Mouse (Mus musculus): ENCODE measurements at regions not wholly inside any gene's neighbourhood (a gene's known extent, or its start where the extent isn't known, plus 50 kb on each side); places are given as distances from the start of the nearest gene placed in this dataset.

GRCm38 (mm10) chr7:73138861-73139493 is 236.3 kb upstream of the Rgma start:
- WGBS = 2% methylated on average over 8 of the region's 8 CpGs
- 0 out of 2 replicates have a peak overlapping the region, but pooled peaks have one; percentile 19 for H3K27ac ChIP-seq
- H3K4me1 ChIP-seq = peaks cover 51% of the 10 kb centered on the region

GRCm38 (mm10) chr7:73139901-73140300 is 235.4 kb upstream of the Rgma start:
- Histone ChIP-seq H3K4me2 (0 out of 2 replicates have a peak overlapping the region, but pooled peaks have one; percentile 10), H3K27ac (no peak overlapping the region), H3K9me3 (replicated peaks) (no peaks in the 10 kb centered on the region), H3K4me1 (peaks cover 60% of the 10 kb centered on the region), H3K9ac (no peak overlapping the region), H3K27me3 (no peaks in the 10 kb centered on the region), H3K36me3 (ENCODE audit: poor library complexity, severe bottlenecking) (no peaks in the 10 kb centered on the region), H3K4me3 (no peak overlapping the region)
- no peak for ATAC-seq
- WGBS = 21% methylated on average over 6 of the region's 6 CpGs

More at GRCm38 (mm10) chr7:73138861-73139493, 236.3 kb upstream of the Rgma start:
- Histone ChIP-seq H3K4me3 (no peak overlapping the region), H3K9ac (no peak overlapping the region), H3K9me3 (replicated peaks) (no peaks in the 10 kb centered on the region), H3K36me3 (ENCODE audit: poor library complexity, severe bottlenecking) (no peaks in the 10 kb centered on the region), H3K27me3 (no peaks in the 10 kb centered on the region), H3K4me2 (peak overlapping the region; percentile 27; the same call in 1 of the 2 replicates)
- ATAC-seq = peak; percentile 22; the same call in 1 of the 2 replicates

GRCm38 (mm10) chr7:73141167-73141566 is 234.1 kb upstream of the Rgma start:
- Histone ChIP-seq H3K9me3 (replicated peaks) (no peaks in the 10 kb centered on the region), H3K4me1 (peaks cover 63% of the 10 kb centered on the region), H3K27me3 (no peaks in the 10 kb centered on the region), H3K9ac (no peak overlapping the region), H3K4me2 (no peak overlapping the region), H3K4me3 (no peak overlapping the region), H3K27ac (no peak overlapping the region), H3K36me3 (ENCODE audit: poor library complexity, severe bottlenecking) (no peaks in the 10 kb centered on the region)
- peak; percentile 54; the same call in 1 of the 2 replicates for ATAC-seq
- 2% methylated on average over 5 of the region's 5 CpGs for WGBS

GRCm38 (mm10) chr7:73143902-73144301 is 231.4 kb upstream of the Rgma start:
- peak; percentile 46 for ATAC-seq
- H3K4me1 ChIP-seq = peaks cover 56% of the 10 kb centered on the region
- H3K36me3 ChIP-seq (ENCODE audit: poor library complexity, severe bottlenecking) = no peaks in the 10 kb centered on the region
- H3K4me3 ChIP-seq = no peak overlapping the region
- peak overlapping the region; percentile 48 for H3K27ac ChIP-seq
- H3K27me3 ChIP-seq = no peaks in the 10 kb centered on the region
- no peaks in the 10 kb centered on the region for H3K9me3 ChIP-seq (replicated peaks)
- 67% methylated on average over 11 of the region's 11 CpGs for WGBS
- H3K4me2 ChIP-seq = no peak overlapping the region
- H3K9ac ChIP-seq = no peak overlapping the region

GRCm38 (mm10) chr7:73144846-73145245 is 230.5 kb upstream of the Rgma start:
- WGBS = 40% methylated on average over 4 of the region's 4 CpGs

GRCm38 (mm10) chr7:73147251-73147650 is 228.1 kb upstream of the Rgma start:
- no peak overlapping the region for H3K4me2 ChIP-seq
- no peak for ATAC-seq

More at GRCm38 (mm10) chr7:73144846-73145245, 230.5 kb upstream of the Rgma start:
- H3K27ac ChIP-seq = no peak overlapping the region
- H3K36me3 ChIP-seq (ENCODE audit: poor library complexity, severe bottlenecking) = no peaks in the 10 kb centered on the region
- H3K4me3 ChIP-seq = no peak overlapping the region
- no peaks in the 10 kb centered on the region for H3K9me3 ChIP-seq (replicated peaks)
- ATAC-seq = no peak
- H3K4me1 ChIP-seq = peaks cover 47% of the 10 kb centered on the region
- no peak overlapping the region for H3K4me2 ChIP-seq
- no peak overlapping the region for H3K9ac ChIP-seq
- no peaks in the 10 kb centered on the region for H3K27me3 ChIP-seq

GRCm38 (mm10) chr7:73150436-73150835 is 224.9 kb upstream of the Rgma start:
- ATAC-seq = no peak

More at GRCm38 (mm10) chr7:73147251-73147650, 228.1 kb upstream of the Rgma start:
- Histone ChIP-seq H3K36me3 (ENCODE audit: poor library complexity, severe bottlenecking) (no peaks in the 10 kb centered on the region), H3K4me3 (no peak overlapping the region), H3K4me1 (peaks cover 45% of the 10 kb centered on the region), H3K27me3 (no peaks in the 10 kb centered on the region), H3K27ac (no peak overlapping the region), H3K9ac (no peak overlapping the region), H3K9me3 (replicated peaks) (no peaks in the 10 kb centered on the region)

GRCm38 (mm10) chr7:73151586-73152467 is 223.5 kb upstream of the Rgma start:
- H3K4me1 ChIP-seq = peaks cover 29% of the 10 kb centered on the region
- peak overlapping the region; percentile 69 for H3K27ac ChIP-seq
- H3K9me3 ChIP-seq (replicated peaks) = no peaks in the 10 kb centered on the region
- no peaks in the 10 kb centered on the region for H3K36me3 ChIP-seq (ENCODE audit: poor library complexity, severe bottlenecking)
- H3K27me3 ChIP-seq = no peaks in the 10 kb centered on the region
- no peak overlapping the region for H3K9ac ChIP-seq
- H3K4me2 ChIP-seq = no peak overlapping the region
- no peak overlapping the region for H3K4me3 ChIP-seq
- WGBS = 13% methylated on average over 13 of the region's 15 CpGs
- 0 out of 2 replicates have a peak, but pooled peaks have one; percentile 16 for ATAC-seq

More at GRCm38 (mm10) chr7:73150436-73150835, 224.9 kb upstream of the Rgma start:
- H3K9me3 ChIP-seq (replicated peaks) = no peaks in the 10 kb centered on the region
- H3K4me1 ChIP-seq = peaks cover 33% of the 10 kb centered on the region
- H3K27ac ChIP-seq = no peak overlapping the region
- H3K4me3 ChIP-seq = no peak overlapping the region
- 60% methylated on average over 7 of the region's 7 CpGs for WGBS
- no peaks in the 10 kb centered on the region for H3K36me3 ChIP-seq (ENCODE audit: poor library complexity, severe bottlenecking)
- H3K27me3 ChIP-seq = no peaks in the 10 kb centered on the region
- H3K9ac ChIP-seq = no peak overlapping the region
- no peak overlapping the region for H3K4me2 ChIP-seq

GRCm38 (mm10) chr7:73153668-73154067 is 221.6 kb upstream of the Rgma start:
- H3K4me3 ChIP-seq = no peak overlapping the region
- no peaks in the 10 kb centered on the region for H3K9me3 ChIP-seq (replicated peaks)
- no peak overlapping the region for H3K27ac ChIP-seq
- peaks cover 29% of the 10 kb centered on the region for H3K4me1 ChIP-seq
- H3K27me3 ChIP-seq = no peaks in the 10 kb centered on the region
- 96% methylated on average over 1 of the region's 1 CpGs for WGBS
- no peak for ATAC-seq
- H3K4me2 ChIP-seq = no peak overlapping the region
- no peak overlapping the region for H3K9ac ChIP-seq
- no peaks in the 10 kb centered on the region for H3K36me3 ChIP-seq (ENCODE audit: poor library complexity, severe bottlenecking)

- ATAC-seq = no peak
- Histone ChIP-seq H3K4me3 (no peak overlapping the region), H3K36me3 (ENCODE audit: poor library complexity, severe bottlenecking) (no peaks in the 10 kb centered on the region), H3K4me1 (peaks cover 4% of the 10 kb centered on the region), H3K9ac (no peak overlapping the region), H3K4me2 (no peak overlapping the region), H3K27me3 (no peaks in the 10 kb centered on the region), H3K9me3 (replicated peaks) (no peaks in the 10 kb centered on the region), H3K27ac (no peak overlapping the region)
- WGBS = 81% methylated on average over 5 of the region's 5 CpGs
Measured at GRCm38 (mm10) chr7:73158833-73159232, 216.5 kb upstream of the Rgma start.

- ATAC-seq = no peak
- peaks cover 10% of the 10 kb centered on the region for H3K4me1 ChIP-seq
- H3K9me3 ChIP-seq (replicated peaks) = no peaks in the 10 kb centered on the region
- H3K4me2 ChIP-seq = no peak overlapping the region
- 87% methylated on average over 8 of the region's 8 CpGs for WGBS
- H3K36me3 ChIP-seq (ENCODE audit: poor library complexity, severe bottlenecking) = no peaks in the 10 kb centered on the region
- H3K27ac ChIP-seq = no peak overlapping the region
- no peak overlapping the region for H3K4me3 ChIP-seq
- no peaks in the 10 kb centered on the region for H3K27me3 ChIP-seq
- no peak overlapping the region for H3K9ac ChIP-seq
Measured at GRCm38 (mm10) chr7:73160968-73161367, 214.3 kb upstream of the Rgma start.

GRCm38 (mm10) chr7:73163687-73164086 is 211.6 kb upstream of the Rgma start:
- ATAC-seq = no peak
- H3K27me3 ChIP-seq = no peaks in the 10 kb centered on the region
- H3K36me3 ChIP-seq (ENCODE audit: poor library complexity, severe bottlenecking) = no peaks in the 10 kb centered on the region
- WGBS = 43% methylated on average over 5 of the region's 5 CpGs
- no peak overlapping the region for H3K4me2 ChIP-seq
- 0 out of 2 replicates have a peak overlapping the region, but pooled peaks have one; percentile 10 for H3K9ac ChIP-seq
- no peak overlapping the region for H3K27ac ChIP-seq
- H3K4me3 ChIP-seq = no peak overlapping the region
- no peaks in the 10 kb centered on the region for H3K9me3 ChIP-seq (replicated peaks)
- peaks cover 10% of the 10 kb centered on the region for H3K4me1 ChIP-seq

Data from forebrain, embryonic 13.5 days (tissue).